Comparison of ENCODE assay signal across 8 mouse cellular contexts in genomic region chr17:5007156-5007658, GRCm38 (mm10). TPM values are rescaled to one million over a fixed set of nuclear protein-coding genes. Genes with fewer than 3 reads are reported as not detected.
DNase-seq lines count a peak whose midpoint lies in the region; ATAC-seq and TF ChIP-seq lines count a peak whose summit lies in the region.

No protein-coding gene starts in this region.

- peak; percentile 63 for DNase-seq in adrenal gland, postnatal 14 days
- DNase-seq in adrenal gland, postnatal 25 days: no peak
- peak; percentile 54 for DNase-seq in lung, adult 2 months
- no peak for DNase-seq in frontal cortex, postnatal 25 days (ENCODE audit: low spot score in 2 of 2)
- no peak for DNase-seq in cerebellum, postnatal 25 days

- H3K27ac ChIP-seq in embryonic facial prominence, embryonic 15.5 days (replicated peaks): no peak overlapping the region
- H3K27ac ChIP-seq in hindbrain, embryonic 15.5 days (replicated peaks): no peak overlapping the region
- no peak overlapping the region for H3K27ac ChIP-seq in neural tube, embryonic 14.5 days (ENCODE audit: low read depth, low read length)

- no peaks in the 10 kb centered on the region for H3K9me3 ChIP-seq in embryonic facial prominence, embryonic 15.5 days (replicated peaks)
- H3K9me3 ChIP-seq in hindbrain, embryonic 15.5 days: no peaks in the 10 kb centered on the region
- H3K9me3 ChIP-seq in neural tube, embryonic 14.5 days (ENCODE audit: control insufficient read depth, low read length): no peaks in the 10 kb centered on the region

- WGBS in embryonic facial prominence, embryonic 15.5 days: 21% methylated on average over 15 of the region's 15 CpGs
- 6% methylated on average over 15 of the region's 15 CpGs for WGBS in hindbrain, embryonic 15.5 days
- WGBS in lung, adult 2 months: 31% methylated on average over 15 of the region's 15 CpGs
- 5% methylated on average over 15 of the region's 15 CpGs for WGBS in neural tube, embryonic 14.5 days

- H3K9ac ChIP-seq in embryonic facial prominence, embryonic 15.5 days: no peak overlapping the region
- H3K9ac ChIP-seq in hindbrain, embryonic 15.5 days: no peak overlapping the region
- no peak overlapping the region for H3K9ac ChIP-seq in neural tube, embryonic 14.5 days (replicated peaks; ENCODE audit: low read depth, low read length)

- 0 out of 2 replicates have a peak, but pooled peaks have one; percentile 49 for ATAC-seq in embryonic facial prominence, embryonic 15.5 days (ENCODE audit: insufficient number of reproducible peaks, low FRiP score, low TSS enrichment, low read depth)
- no peak for ATAC-seq in hindbrain, embryonic 15.5 days (ENCODE audit: low FRiP score, low read depth)
- ATAC-seq in neural tube, embryonic 14.5 days (ENCODE audit: low read depth): peak; percentile 41; the same call in 1 of the 2 replicates

- H3K4me3 ChIP-seq in embryonic facial prominence, embryonic 15.5 days (replicated peaks): no peak overlapping the region
- 0 out of 2 replicates have a peak overlapping the region, but pooled peaks have one; percentile 9 for H3K4me3 ChIP-seq in hindbrain, embryonic 15.5 days
- no peak overlapping the region for H3K4me3 ChIP-seq in lung, adult 2 months (replicated peaks; ENCODE audit: extremely low read depth, low read depth, low read length)
- no peak overlapping the region for H3K4me3 ChIP-seq in neural tube, embryonic 14.5 days (ENCODE audit: low read depth, low read length)

- H3K27me3 ChIP-seq in embryonic facial prominence, embryonic 15.5 days: no peaks in the 10 kb centered on the region
- no peaks in the 10 kb centered on the region for H3K27me3 ChIP-seq in hindbrain, embryonic 15.5 days
- H3K27me3 ChIP-seq in neural tube, embryonic 14.5 days (ENCODE audit: control insufficient read depth, insufficient read depth, low read length): no peaks in the 10 kb centered on the region

- TF ChIP-seq POLR2A in lung, adult 2 months (IDR thresholded peaks at IDR 0.05; ENCODE audit: borderline replicate concordance, extremely low read depth, low read depth, low read length): no peak

- H3K4me1 ChIP-seq in embryonic facial prominence, embryonic 15.5 days: peaks cover 79% of the 10 kb centered on the region
- peaks cover 85% of the 10 kb centered on the region for H3K4me1 ChIP-seq in hindbrain, embryonic 15.5 days (replicated peaks)
- H3K4me1 ChIP-seq in lung, adult 2 months (ENCODE audit: control insufficient read depth, insufficient read depth, low read length): peaks cover 40% of the 10 kb centered on the region
- H3K4me1 ChIP-seq in neural tube, embryonic 14.5 days (ENCODE audit: control insufficient read depth, insufficient read depth, low read length): peaks cover 70% of the 10 kb centered on the region

- no peak for TF ChIP-seq CTCF in lung, adult 2 months (IDR thresholded peaks at IDR 0.05; ENCODE audit: insufficient read depth, low read length)

- H3K4me2 ChIP-seq in embryonic facial prominence, embryonic 15.5 days (replicated peaks): peak overlapping the region; percentile 21; the same call in 1 of the 2 replicates
- peak overlapping the region; percentile 42 for H3K4me2 ChIP-seq in hindbrain, embryonic 15.5 days
- peak overlapping the region; percentile 25 for H3K4me2 ChIP-seq in neural tube, embryonic 14.5 days (ENCODE audit: low read depth, low read length)

- H3K36me3 ChIP-seq in embryonic facial prominence, embryonic 15.5 days: no peaks in the 10 kb centered on the region
- no peaks in the 10 kb centered on the region for H3K36me3 ChIP-seq in hindbrain, embryonic 15.5 days
- no peaks in the 10 kb centered on the region for H3K36me3 ChIP-seq in neural tube, embryonic 14.5 days (ENCODE audit: control insufficient read depth, insufficient read depth, low read length)

RNA-seq across cellular contexts. Expression of gene Arid1b, which starts 13.1 kb away (rescaled TPM):
- total RNA-seq in adrenal gland, postnatal 14 days (2021): 70.0 and 75.6 TPM in 2 replicates
- 85.8 and 86.1 TPM in 2 replicates for total RNA-seq in adrenal gland, postnatal 25 days (2021)
- polyA plus RNA-seq in embryonic facial prominence, embryonic 15.5 days (2015; fragmentation: Nextera tagmentation; extraction: Ambion mirVana): 11.4 and 12.2 TPM in 2 replicates
- polyA plus RNA-seq in hindbrain, embryonic 15.5 days (2015; fragmentation: Nextera tagmentation; extraction: Ambion mirVana): 12.5 and 14.3 TPM in 2 replicates
- polyA plus RNA-seq in lung, adult 2 months (2012; rRNA removed): 60.1 and 60.4 TPM in 2 replicates
- 20.1 and 22.2 TPM in 2 replicates for polyA plus RNA-seq in neural tube, embryonic 14.5 days (2014; fragmentation: Nextera tagmentation; extraction: Ambion mirVana)

Comparison
In these comparisons a context has a peak if more than half of its experiments do, and no peak if none do; other contexts are left out.
1. DNase-seq: peak in adrenal gland, postnatal 14 days (single experiment) and lung, adult 2 months (single experiment); none in adrenal gland, postnatal 25 days (single experiment), frontal cortex, postnatal 25 days (0 of 2) and cerebellum, postnatal 25 days (0 of 2).
2. Peak in every context shown above with its lines, with median percentiles within 50 percentile points of each other: H3K4me2 ChIP-seq.